Mouse (Mus musculus): Measurements from ENCODE around the gene Wasf1. TPM values are rescaled to one million over a fixed set of nuclear protein-coding genes. Genes with fewer than 3 reads are reported as not detected.

Gene Wasf1
- polyA plus RNA-seq, 1 experiment, result 0.93 TPM

DNA sequence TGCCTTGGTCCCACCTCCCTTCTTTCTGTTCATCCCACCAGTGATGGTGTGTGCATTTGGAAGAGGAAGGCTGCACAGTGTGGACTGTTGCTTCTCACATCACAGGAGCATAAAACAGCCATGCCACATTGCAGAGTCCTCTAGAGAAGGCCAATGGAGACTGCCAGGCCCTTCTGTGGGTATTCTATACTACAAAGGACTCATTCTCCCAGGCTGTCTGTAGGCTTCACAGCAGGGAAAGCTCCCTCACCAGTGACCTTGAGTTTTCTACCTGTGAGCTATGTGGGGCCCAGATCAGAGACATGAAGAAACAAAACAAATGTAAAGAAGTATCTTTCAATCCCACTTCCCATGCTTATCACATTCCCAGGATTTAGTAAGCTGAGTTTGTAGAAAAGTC is 100.5 kb downstream of the Wasf1 start:
- no peaks in the 10 kb centered on the region for H3K4me1 ChIP-seq (replicated peaks; ENCODE audit: control insufficient read depth, insufficient read depth, low read length)
- TF ChIP-seq POLR2A (IDR thresholded peaks at IDR 0.05; ENCODE audit: control insufficient read depth, extremely low read depth, insufficient read depth, low read length, poor library complexity) (no peak), CTCF (IDR thresholded peaks at IDR 0.05; ENCODE audit: borderline replicate concordance, control insufficient read depth, extremely low read depth, insufficient read depth, low read length, poor library complexity) (no peak)
- no peak overlapping the region for H3K27ac ChIP-seq (ENCODE audit: control insufficient read depth, insufficient read depth, low read length)
- H3K36me3 ChIP-seq (ENCODE audit: control insufficient read depth, insufficient read depth, low read length), result no peaks in the 10 kb centered on the region
- no peak overlapping the region for H3K4me3 ChIP-seq (ENCODE audit: control insufficient read depth, insufficient read depth, low read length)
- no peak for DNase-seq
- no peaks in the 10 kb centered on the region for H3K27me3 ChIP-seq (ENCODE audit: control insufficient read depth, insufficient read depth, low read length)

DNA sequence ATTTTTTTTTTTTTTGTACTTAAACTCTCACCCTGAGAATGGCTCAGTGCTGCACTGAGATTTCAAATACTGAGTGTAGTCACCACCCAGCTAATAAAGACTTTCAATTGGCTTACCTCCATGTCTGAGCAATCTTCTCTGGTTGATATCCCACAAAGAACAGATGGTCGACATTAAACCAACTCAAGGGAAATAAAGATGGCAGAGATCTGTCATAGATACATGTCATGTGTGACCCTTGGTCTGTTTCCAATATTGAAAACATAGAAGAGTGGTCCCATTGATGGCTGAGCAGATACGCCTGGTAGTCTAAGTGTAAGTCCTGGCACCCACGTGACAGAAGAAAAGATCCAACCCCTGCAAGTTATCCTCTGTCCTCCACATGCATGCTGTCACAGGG is 101.3 kb downstream of the Wasf1 start:
- no peaks in the 10 kb centered on the region for H3K4me1 ChIP-seq (replicated peaks; ENCODE audit: control insufficient read depth, insufficient read depth, low read length)
- no peak overlapping the region for H3K27ac ChIP-seq (ENCODE audit: control insufficient read depth, insufficient read depth, low read length)
- no peaks in the 10 kb centered on the region for H3K36me3 ChIP-seq (ENCODE audit: control insufficient read depth, insufficient read depth, low read length)
- no peak overlapping the region for H3K4me3 ChIP-seq (ENCODE audit: control insufficient read depth, insufficient read depth, low read length)
- DNase-seq, result no peak
- no peaks in the 10 kb centered on the region for H3K27me3 ChIP-seq (ENCODE audit: control insufficient read depth, insufficient read depth, low read length)
- TF ChIP-seq POLR2A (IDR thresholded peaks at IDR 0.05; ENCODE audit: control insufficient read depth, extremely low read depth, insufficient read depth, low read length, poor library complexity), result no peak
- no peak for TF ChIP-seq CTCF (IDR thresholded peaks at IDR 0.05; ENCODE audit: borderline replicate concordance, control insufficient read depth, extremely low read depth, insufficient read depth, low read length, poor library complexity)
- 92% methylated on average over 3 of the region's 3 CpGs for WGBS

DNA sequence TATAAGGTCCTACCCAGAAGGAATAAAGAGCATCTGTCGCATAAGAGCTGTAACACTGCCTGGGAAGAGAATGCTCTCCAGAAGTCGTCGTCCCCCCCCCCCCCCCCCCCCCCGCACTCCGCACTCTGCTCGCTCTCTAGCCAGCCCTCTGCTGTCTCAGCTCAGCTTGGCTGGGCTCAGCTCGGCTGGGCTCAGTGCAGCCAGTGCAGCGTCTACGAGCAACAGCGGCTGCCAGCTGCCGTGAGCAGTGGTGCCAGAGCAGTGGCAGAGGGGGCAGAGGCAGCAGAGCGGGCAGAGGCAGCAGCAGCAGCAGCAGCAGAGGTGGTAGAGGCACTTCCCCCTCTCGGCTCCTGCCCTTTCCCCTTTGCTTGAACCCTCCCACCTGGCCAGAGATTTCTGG is 102.1 kb downstream of the Wasf1 start:
- H3K27me3 ChIP-seq (ENCODE audit: control insufficient read depth, insufficient read depth, low read length), result no peaks in the 10 kb centered on the region
- H3K36me3 ChIP-seq (ENCODE audit: control insufficient read depth, insufficient read depth, low read length), result no peaks in the 10 kb centered on the region
- H3K27ac ChIP-seq (ENCODE audit: control insufficient read depth, insufficient read depth, low read length), result no peak overlapping the region
- DNase-seq, result no peak
- TF ChIP-seq CTCF (IDR thresholded peaks at IDR 0.05; ENCODE audit: borderline replicate concordance, control insufficient read depth, extremely low read depth, insufficient read depth, low read length, poor library complexity), result no peak
- TF ChIP-seq POLR2A (IDR thresholded peaks at IDR 0.05; ENCODE audit: control insufficient read depth, extremely low read depth, insufficient read depth, low read length, poor library complexity), result no peak
- H3K4me3 ChIP-seq (ENCODE audit: control insufficient read depth, insufficient read depth, low read length), result no peak overlapping the region
- WGBS, result 28% methylated on average over 11 of the region's 13 CpGs
- no peaks in the 10 kb centered on the region for H3K4me1 ChIP-seq (replicated peaks; ENCODE audit: control insufficient read depth, insufficient read depth, low read length)

Other genes starting within 250 kb of the Wasf1 start
- 0.23 and 0.36 TPM in 2 replicates for gene Mettl24, start 200.2 kb upstream of the Wasf1 start, polyA plus RNA-seq (2012; rRNA removed)
- gene Cdc40, start 164 bp upstream of the Wasf1 start, polyA plus RNA-seq (2012; rRNA removed), result 35.6 and 42.6 TPM in 2 replicates
- gene Gpr6, start 188.8 kb downstream of the Wasf1 start, polyA plus RNA-seq (2012; rRNA removed), result 0.10 TPM in 1 of 2 replicates, not detected in the other